30 mouse cellular contexts compared by ENCODE assay signal in the genomic region with DNA sequence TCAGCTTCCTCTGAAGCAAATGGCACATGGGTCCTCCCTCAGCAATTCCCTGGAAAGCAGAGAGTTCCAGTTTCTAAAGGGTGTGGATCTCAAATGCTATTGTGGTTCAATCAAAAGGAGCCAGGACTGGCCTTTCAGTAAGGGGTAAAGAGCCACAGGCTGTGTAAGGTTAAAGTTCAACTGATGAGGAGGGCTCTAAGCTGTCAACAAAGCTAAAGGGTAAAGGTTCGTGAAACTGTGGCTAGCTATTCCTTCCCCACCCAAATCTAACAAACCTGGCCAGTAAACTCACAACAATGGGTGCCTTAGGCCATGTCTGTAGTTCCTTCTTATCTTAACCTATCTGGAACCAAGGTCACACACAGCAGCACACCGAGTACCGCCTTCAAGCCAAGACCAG. TPM values are rescaled to one million over a fixed set of nuclear protein-coding genes. Genes with fewer than 3 reads are reported as not detected.
DNase-seq lines count a peak whose midpoint lies in the region; ATAC-seq and TF ChIP-seq lines count a peak whose summit lies in the region.
"Had no signal": no experiment of that assay in that cellular context is flagged by ENCODE, and none has a peak within 500 bp of the region (broad histone marks: within the 10 kb centered on the region; RNA-seq: fewer than 3 reads in every experiment).

No protein-coding gene starts in this region.

- TF ChIP-seq CTCF in heart, adult 2 months (IDR thresholded peaks at IDR 0.05), result no peak

- H3K4me1 ChIP-seq in heart, adult 2 months (ENCODE audit: control insufficient read depth, insufficient read depth, low read length), result 0 out of 2 replicates have a peak, but pooled peaks cover 2% of the 10 kb centered on the region
- H3K4me1 ChIP-seq in heart, embryonic 14.5 days (ENCODE audit: control insufficient read depth in 2 of 2, insufficient read depth in 2 of 2, low read length in 2 of 2), result peaks cover 16 to 26% of the 10 kb centered on the region in 2 experiments
- 0 out of 2 replicates have a peak, but pooled peaks cover 14% of the 10 kb centered on the region for H3K4me1 ChIP-seq in kidney, embryonic 14.5 days (ENCODE audit: control insufficient read depth, insufficient read depth, low read length)

- H3K79me2 ChIP-seq in heart, adult 2 months (replicated peaks; ENCODE audit: control insufficient read depth, insufficient read depth, low read length), result no peaks in the 10 kb centered on the region

- no peaks in the 10 kb centered on the region for H3K27me3 ChIP-seq in heart, adult 2 months (ENCODE audit: control insufficient read depth, insufficient read depth, low read length)
- peaks cover 5% of the 10 kb centered on the region; the same call in 1 of the 2 replicates for H3K27me3 ChIP-seq in heart, embryonic 14.5 days (ENCODE audit: control insufficient read depth, insufficient read depth, low read length)
- peaks cover 5% of the 10 kb centered on the region; the same call in 1 of the 2 replicates for H3K27me3 ChIP-seq in kidney, embryonic 14.5 days (ENCODE audit: control insufficient read depth, insufficient read depth, low read length)

- TF ChIP-seq POLR2A in heart, adult 2 months (IDR thresholded peaks at IDR 0.05; ENCODE audit: insufficient read depth, low read depth, low read length), result no peak

- no peaks in the 10 kb centered on the region for H3K9me3 ChIP-seq in heart, embryonic 14.5 days (ENCODE audit: control insufficient read depth, low read length)
- H3K9me3 ChIP-seq in kidney, embryonic 14.5 days (ENCODE audit: control insufficient read depth, low read length), result no peaks in the 10 kb centered on the region
- H3K9me3 ChIP-seq: hindbrain, embryonic 10.5 days; hindbrain, embryonic 15.5 days; limb, embryonic 12.5 days; liver, embryonic 12.5 days; megakaryocyte, embryonic 14.5 days; midbrain, embryonic 12.5 days; neural tube, embryonic 12.5 days had no signal

- no peaks in the 10 kb centered on the region for H3K36me3 ChIP-seq in heart, adult 2 months (ENCODE audit: control insufficient read depth, insufficient read depth, low read length)
- no peaks in the 10 kb centered on the region for H3K36me3 ChIP-seq in heart, embryonic 14.5 days (ENCODE audit: control insufficient read depth, insufficient read depth, low read length)
- H3K36me3 ChIP-seq in kidney, embryonic 14.5 days (ENCODE audit: control insufficient read depth, insufficient read depth, low read length), result no peaks in the 10 kb centered on the region
- H3K36me3 ChIP-seq: hindbrain, embryonic 10.5 days; hindbrain, embryonic 15.5 days; limb, embryonic 12.5 days; liver, embryonic 12.5 days; midbrain, embryonic 12.5 days; neural tube, embryonic 12.5 days had no signal

- H3K9ac ChIP-seq in heart, adult 2 months (ENCODE audit: low read depth, low read length), result no peak overlapping the region; the same call in 1 of the 2 replicates
- H3K9ac ChIP-seq in heart, embryonic 14.5 days (ENCODE audit: low read length), result peak overlapping the region; percentile 49
- no peak overlapping the region for H3K9ac ChIP-seq in kidney, embryonic 14.5 days (ENCODE audit: low read depth, low read length)
- H3K9ac ChIP-seq: hindbrain, embryonic 15.5 days; limb, embryonic 12.5 days; liver, embryonic 12.5 days; liver, postnatal 0 days; midbrain, embryonic 12.5 days; neural tube, embryonic 12.5 days had no signal

- no peak for TF ChIP-seq EP300 in heart, adult 2 months (IDR thresholded peaks at IDR 0.05; ENCODE audit: insufficient read depth, low read depth, low read length)

- ATAC-seq in heart, embryonic 14.5 days (ENCODE audit: insufficient number of reproducible peaks, insufficient read depth, low FRiP score, low read depth), result no peak
- ATAC-seq in kidney, embryonic 14.5 days (ENCODE audit: low FRiP score, low TSS enrichment), result no peak
- ATAC-seq: forebrain, embryonic 16.5 days; inflammation-experienced regulatory T-cells, adult 6 months; liver, embryonic 12.5 days; liver, postnatal 0 days had no signal

- intact Hi-C loops in heart, adult 2 months (cut with DNase I), result loop anchor here (10.0 kb wide), 1 partner anchor 907 kb away; no protein-coding TSS in a partner anchor
- intact Hi-C loops in heart, postnatal 25 days (cut with DNase I), result loop anchor here (10.0 kb wide), 1 partner anchor 237 kb away; no protein-coding TSS in a partner anchor

- peak overlapping the region; percentile 24; the same call in 1 of the 2 replicates for H3K4me2 ChIP-seq in heart, embryonic 14.5 days (ENCODE audit: low read length)
- H3K4me2 ChIP-seq in kidney, embryonic 14.5 days (replicated peaks; ENCODE audit: low read depth, low read length), result no peak overlapping the region
- H3K4me2 ChIP-seq: hindbrain, embryonic 15.5 days; limb, embryonic 12.5 days; liver, embryonic 12.5 days; midbrain, embryonic 12.5 days; neural tube, embryonic 12.5 days had no signal

- 69% methylated on average over 3 of the region's 3 CpGs for WGBS in heart, adult 2 months
- WGBS in heart, embryonic 14.5 days, result 71% methylated on average over 3 of the region's 3 CpGs
- WGBS in kidney, embryonic 14.5 days, result 64% methylated on average over 3 of the region's 3 CpGs

- no peak overlapping the region for H3K4me3 ChIP-seq in heart, adult 2 months
- no peak overlapping the region for H3K4me3 ChIP-seq in heart, embryonic 14.5 days (ENCODE audit: control insufficient read depth in 1 of 2, insufficient read depth in 1 of 2, low read depth in 1 of 2, low read length in 2 of 2)
- no peak overlapping the region for H3K4me3 ChIP-seq in kidney, embryonic 14.5 days (ENCODE audit: low read length)
- H3K4me3 ChIP-seq: erythroblast, embryonic 14.5 days; gastrocnemius, adult 2 months; hindbrain, embryonic 10.5 days; hindbrain, embryonic 15.5 days; limb, embryonic 12.5 days; liver, embryonic 12.5 days; megakaryocyte, embryonic 14.5 days; midbrain, embryonic 12.5 days; myocyte; neural tube, embryonic 12.5 days had no signal

- peak overlapping the region; percentile 81 for H3K27ac ChIP-seq in heart, adult 2 months
- peak overlapping the region; percentile 72 to 88 for H3K27ac ChIP-seq in heart, embryonic 14.5 days (replicated peaks in 1 of 2; ENCODE audit: control insufficient read depth in 1 of 2, insufficient read depth in 1 of 2, low read depth in 2 of 2, low read length in 2 of 2)
- no peak overlapping the region for H3K27ac ChIP-seq in kidney, embryonic 14.5 days (ENCODE audit: low read depth, low read length)
- H3K27ac ChIP-seq: gastrocnemius, adult 2 months; hindbrain, embryonic 10.5 days; hindbrain, embryonic 15.5 days; limb, embryonic 12.5 days; liver, embryonic 12.5 days; midbrain, embryonic 12.5 days; neural tube, embryonic 12.5 days; stomach, postnatal 0 days had no signal

- DNase-seq in heart, adult 2 months, result no peak
- DNase-seq in heart, adult 11 months, result no peak
- no peak for DNase-seq in heart, postnatal 25 days (ENCODE audit: low spot score)
- DNase-seq in kidney, adult 9 months, result peak; percentile 47
- peak; percentile 74 for DNase-seq in yolk sac, embryonic 10.5 days (ENCODE audit: low spot score)
- DNase-seq: adrenal gland, adult 8-10 months; cerebellum, adult 2 months; cerebellum, postnatal 14 days; gastrocnemius, adult 2 months; gastrocnemius, postnatal 36 days; kidney, adult 18-20 months; kidney, postnatal 14 days; liver, postnatal 0 days; lung, postnatal 36 days; right cerebral cortex, adult 18-20 months; thymus, postnatal 4 days had no signal

RNA-seq across cellular contexts. Expression of gene Rab20, which starts 3.4 kb away (rescaled TPM):
- total RNA-seq in heart, adult 2 months (2021), result 10 to 100 TPM; 17.8 to 27.4 TPM
- polyA plus RNA-seq in heart, adult 2 months (2012; rRNA removed), result 40.9 and 46.8 TPM in 2 replicates
- 39.3 and 39.7 TPM in 2 replicates for polyA plus RNA-seq in heart, embryonic 14.5 days (2014; fragmentation: Nextera tagmentation; extraction: Ambion mirVana)
- total RNA-seq in heart, postnatal 25 days (2021), result 10 to 100 TPM; 24.3 to 27.3 TPM
- polyA plus RNA-seq in kidney, embryonic 14.5 days (2014; fragmentation: Nextera tagmentation; extraction: Ambion mirVana), result 19.5 TPM in 2 replicates

RNA-seq across cellular contexts. Expression of gene Naxd, which starts 15.4 kb away (rescaled TPM):
- total RNA-seq in heart, adult 2 months (2021), result 10 to 100 TPM; 31.2 to 32.7 TPM
- polyA plus RNA-seq in heart, adult 2 months (2012; rRNA removed), result 56.9 and 64.1 TPM in 2 replicates
- 74.5 and 82.8 TPM in 2 replicates for polyA plus RNA-seq in heart, embryonic 14.5 days (2014; fragmentation: Nextera tagmentation; extraction: Ambion mirVana)
- 10 to 100 TPM; 32.7 to 36.8 TPM for total RNA-seq in heart, postnatal 25 days (2021)
- polyA plus RNA-seq in kidney, embryonic 14.5 days (2014; fragmentation: Nextera tagmentation; extraction: Ambion mirVana), result 116 TPM in 2 replicates

Comparison
In these comparisons a context has a peak if more than half of its experiments do, and no peak if none do; other contexts are left out.
1. DNase-seq: peak in kidney, adult 9 months (single experiment) and yolk sac, embryonic 10.5 days (single experiment); none in heart, adult 2 months (0 of 2), heart, adult 11 months (single experiment) and heart, postnatal 25 days (single experiment).